Mouse (Mus musculus) thymus, adult 2 months (tissue): Measurements from ENCODE around the gene Zfp945. TPM values are rescaled to one million over a fixed set of nuclear protein-coding genes. Genes with fewer than 3 reads are reported as not detected.
"Not testable (repeated sequence)": the region's sequence is repeated elsewhere in the genome, so short reads cannot be mapped to it uniquely, and the experiment has no call there.

ENCODE experiments used
- DNase-seq: peaks from one replicate; pipeline ENCODE4 v3.0.0; 2021
- H3K27ac ChIP-seq: fragments of 200-500 bp; 2 replicates; pipeline ENCODE4 v1.5.1; 2012; ENCODE audit warnings: low read length, control low read depth; ENCODE audit not compliant: control insufficient read depth, insufficient read depth
- H3K27me3 ChIP-seq: fragments of 200-500 bp; 2 replicates; pipeline ENCODE4 v1.6.1; 2012; ENCODE audit warnings: mild to moderate bottlenecking, low read length, moderate library complexity, mixed read lengths; ENCODE audit not compliant: control insufficient read depth, insufficient read depth
- H3K36me3 ChIP-seq: fragments of 200-500 bp; 2 replicates; pipeline ENCODE4 v1.6.1; 2012; ENCODE audit warnings: mild to moderate bottlenecking, low read length, moderate library complexity; ENCODE audit not compliant: control insufficient read depth, insufficient read depth
- H3K4me1 ChIP-seq: fragments of 200-500 bp; replicated peaks from 2 replicates; pipeline ENCODE4 v1.6.1; 2012; ENCODE audit warnings: low read length; ENCODE audit not compliant: control insufficient read depth, insufficient read depth
- H3K4me3 ChIP-seq: fragments of 200-500 bp; 2 replicates; pipeline ENCODE4 v1.5.1; 2012; ENCODE audit warnings: mild to moderate bottlenecking, low read length, control low read depth, moderate library complexity; ENCODE audit not compliant: control insufficient read depth, insufficient read depth
- CTCF ChIP-seq: fragments of 200-500 bp; IDR thresholded peaks from 2 replicates; pipeline ENCODE4 v1.5.1; 2012; ENCODE audit warnings: mild to moderate bottlenecking, control low read depth, low read length, moderate library complexity, borderline replicate concordance; ENCODE audit not compliant: control insufficient read depth, poor library complexity, insufficient read depth; ENCODE audit errors: extremely low read depth
- POLR2A ChIP-seq: fragments of 200-500 bp; IDR thresholded peaks from 2 replicates; pipeline ENCODE4 v1.6.1; 2012; ENCODE audit warnings: mild to moderate bottlenecking, low read length, control low read depth, moderate library complexity; ENCODE audit not compliant: control insufficient read depth, poor library complexity, insufficient read depth; ENCODE audit errors: extremely low read depth
- WGBS: fragments of 180-500 bp; shearing (Covaris S2); methylation state at CpG from one replicate; pipeline ENCODE4 v1.1.7; 2018; 5-methylcytosine and 5-hydroxymethylcytosine counted together
- polyA plus RNA-seq: library from polyadenylated mRNA; depleted of rRNA; stranded (reverse); fragments of >200 nt; gene quantifications from 2 replicates; pipeline ENCODE4 v1.2.3, GENCODE M21; 2012; rRNA removed

Zfp945 gene
- 2.5 and 3.7 TPM in 2 replicates for polyA plus RNA-seq

DNA sequence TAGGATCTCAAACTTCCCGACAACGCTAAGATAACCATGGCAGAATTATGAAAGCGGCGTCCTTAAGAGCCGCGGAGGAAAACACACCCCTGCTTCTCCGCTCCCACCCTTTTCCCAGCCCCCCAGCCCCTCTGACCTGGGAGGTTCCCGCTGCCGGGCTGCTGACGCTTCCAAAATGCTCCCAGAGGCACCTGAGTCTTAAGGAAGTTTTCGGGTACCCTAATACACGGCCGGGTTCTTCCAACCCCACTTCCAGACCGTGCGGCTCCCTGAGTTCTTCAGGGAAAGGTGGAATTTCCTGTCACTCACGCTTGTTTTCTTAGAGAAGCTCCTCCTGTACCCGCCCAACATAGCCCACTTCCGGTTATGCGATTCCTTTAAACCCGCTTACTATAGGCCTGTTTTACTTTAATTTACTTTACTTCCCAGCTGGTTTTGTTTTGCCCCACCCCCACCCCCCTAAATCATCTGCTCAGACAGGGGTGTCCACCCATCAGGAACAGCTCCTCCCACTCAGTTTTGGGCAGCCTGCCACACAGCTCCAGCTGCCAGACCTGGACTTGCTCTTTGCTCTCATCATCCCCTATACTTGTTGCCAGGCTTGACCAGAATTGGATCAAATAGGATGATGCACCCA is at the start of gene Zfp945:
TSS of gene Zfp945 (minus strand) at position 290 of the 637 bp plus-strand sequence.
- TF ChIP-seq POLR2A, result no peak
- TF ChIP-seq CTCF, result no peak
- peak within 1 kb of the TSS; percentile 20; the same call in 1 of the 2 replicates for H3K27ac ChIP-seq
- under 1% methylated on average over 20 of the region's 20 CpGs for WGBS
- peak; percentile 39 for DNase-seq
- H3K36me3 ChIP-seq, result no peaks in the 10 kb centered on the region; the same call in 1 of the 2 replicates
- H3K4me1 ChIP-seq, result peaks cover 4% of the 10 kb centered on the region
- no peaks in the 10 kb centered on the region for H3K27me3 ChIP-seq
- H3K4me3 ChIP-seq, result peak within 1 kb of the TSS; percentile 86

- DNase-seq, result no peak
- Histone ChIP-seq H3K27me3 (no peaks in the 10 kb centered on the region), H3K4me3 (no peak overlapping the region), H3K4me1 (no peaks in the 10 kb centered on the region), H3K36me3 (no peaks in the 10 kb centered on the region), H3K27ac (no peak overlapping the region)
- 52% methylated on average over 3 of the region's 3 CpGs for WGBS
- no peak for TF ChIP-seq CTCF
- no peak for TF ChIP-seq POLR2A
Measured at GRCm38 (mm10) chr17:22888302-22888701, 21.4 kb upstream of the Zfp945 start.

- Histone ChIP-seq H3K27ac (no peak overlapping the region), H3K36me3 (no peaks in the 10 kb centered on the region), H3K4me1 (no peaks in the 10 kb centered on the region), H3K27me3 (no peaks in the 10 kb centered on the region), H3K4me3 (no peak overlapping the region)
- no peak for TF ChIP-seq POLR2A
- TF ChIP-seq CTCF, result no peak
- DNase-seq, result no peak
- 69% methylated on average over 10 of the region's 10 CpGs for WGBS
Measured at GRCm38 (mm10) chr17:22884059-22884698, 17.2 kb upstream of the Zfp945 start.

- Histone ChIP-seq H3K27me3 (no peaks in the 10 kb centered on the region), H3K36me3 (no peaks in the 10 kb centered on the region), H3K27ac (no peak overlapping the region), H3K4me1 (no peaks in the 10 kb centered on the region), H3K4me3 (no peak overlapping the region)
- TF ChIP-seq POLR2A (no peak), CTCF (no peak)
- DNase-seq, result no peak
- WGBS, result 96% methylated on average over 10 of the region's 11 CpGs
Measured at GRCm38 (mm10) chr17:22877427-22878307, 10.7 kb upstream of the Zfp945 start.

- Histone ChIP-seq H3K4me3 (no peak overlapping the region), H3K27me3 (no peaks in the 10 kb centered on the region), H3K4me1 (no peaks in the 10 kb centered on the region), H3K27ac (no peak overlapping the region), H3K36me3 (no peaks in the 10 kb centered on the region)
- WGBS, result 87% methylated on average over 20 of the region's 20 CpGs
- DNase-seq, result no peak
- TF ChIP-seq CTCF (no peak), POLR2A (no peak)
Measured at GRCm38 (mm10) chr17:22876316-22876715, 9.4 kb upstream of the Zfp945 start.

GRCm38 (mm10) chr17:22875549-22875948 is 8.6 kb upstream of the Zfp945 start:
- not testable (repeated sequence) for H3K36me3 ChIP-seq, H3K27ac ChIP-seq, H3K27me3 ChIP-seq, H3K4me1 ChIP-seq, DNase-seq, H3K4me3 ChIP-seq
- WGBS, result 95% methylated on average over 4 of the region's 4 CpGs
